Mouse (Mus musculus): ENCODE results near the gene Nme3. TPM values are rescaled to one million over a fixed set of nuclear protein-coding genes. Genes with fewer than 3 reads are reported as not detected.

Gene Nme3
- polyA plus RNA-seq, 1 experiment from 2014 or later = 57.1 TPM

DNA sequence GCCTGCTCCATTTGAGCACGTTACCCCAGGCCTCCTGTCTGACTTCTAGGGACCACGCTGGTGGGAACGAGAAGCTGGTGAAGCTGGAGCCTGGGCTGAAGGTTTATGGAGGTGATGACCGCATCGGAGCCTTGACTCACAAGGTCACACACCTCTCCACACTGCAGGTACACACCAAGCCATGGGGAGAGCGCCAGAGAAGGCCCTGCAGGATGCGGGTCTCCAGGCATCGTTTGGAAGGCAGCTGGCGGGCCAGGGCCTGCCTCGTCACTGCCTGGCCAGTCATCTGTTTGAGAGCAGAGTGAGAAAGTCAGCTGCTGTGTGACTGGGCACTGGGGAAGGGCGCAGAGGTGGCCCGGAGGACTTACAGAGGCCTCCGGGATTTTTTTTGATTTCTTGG, 39.7 kb upstream of the Nme3 start:
- Histone ChIP-seq H3K4me3 (ENCODE audit: low read depth, low read length) (no peak overlapping the region), H3K27me3 (ENCODE audit: control insufficient read depth, insufficient read depth, low read length) (no peaks in the 10 kb centered on the region), H3K36me3 (ENCODE audit: control insufficient read depth, insufficient read depth, low read length) (no peaks in the 10 kb centered on the region), H3K9ac (ENCODE audit: low read length) (no peak overlapping the region), H3K4me2 (ENCODE audit: low read depth) (no peak overlapping the region), H3K9me3 (ENCODE audit: control insufficient read depth, low read length) (no peaks in the 10 kb centered on the region), H3K4me1 (ENCODE audit: control insufficient read depth, insufficient read depth, low read length) (no peaks in the 10 kb centered on the region), H3K27ac (ENCODE audit: low read depth, low read length) (no peak overlapping the region)
- no peak for ATAC-seq (ENCODE audit: insufficient read depth, low FRiP score, low TSS enrichment)
- no peak for DNase-seq (ENCODE audit: low spot score)
- 91% methylated on average over 13 of the region's 13 CpGs for WGBS

DNA sequence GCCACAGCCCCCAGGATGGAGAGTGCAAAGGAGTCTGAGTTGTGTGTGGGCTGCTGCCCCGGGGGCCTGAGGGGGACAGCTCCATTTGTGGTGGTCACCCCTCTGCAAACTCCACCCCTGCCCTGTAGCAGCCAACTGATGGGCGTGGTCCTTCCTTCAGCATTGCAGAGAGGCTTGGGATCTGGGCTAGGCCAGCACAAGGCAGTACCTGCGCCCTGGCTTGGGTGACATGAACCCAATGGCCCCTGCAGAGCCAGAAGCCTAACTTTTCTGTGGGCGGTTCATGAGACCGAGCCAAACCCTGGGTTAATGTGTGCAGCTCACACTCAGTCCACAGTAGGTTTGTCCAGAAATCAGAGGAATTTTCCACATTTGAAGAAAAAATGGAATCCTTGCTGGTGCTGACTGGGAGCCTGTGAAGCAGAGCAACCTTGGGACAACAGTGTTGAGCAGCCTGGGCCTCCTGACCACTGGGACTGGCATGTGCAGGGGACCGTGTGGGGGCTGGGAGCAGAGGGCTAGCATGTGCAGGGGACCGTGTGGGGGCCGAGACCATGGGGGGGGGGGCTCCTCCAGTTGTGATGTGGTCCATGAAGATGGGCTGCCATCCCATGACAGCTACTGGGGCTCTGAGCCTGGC, 38.3 kb upstream of the Nme3 start:
- no peak for DNase-seq (ENCODE audit: low spot score)
- 89% methylated on average over 8 of the region's 8 CpGs for WGBS
- no peak for ATAC-seq (ENCODE audit: insufficient read depth, low FRiP score, low TSS enrichment)
- Histone ChIP-seq H3K4me3 (ENCODE audit: low read depth, low read length) (no peak overlapping the region), H3K4me2 (ENCODE audit: low read depth) (no peak overlapping the region), H3K9me3 (ENCODE audit: control insufficient read depth, low read length) (no peaks in the 10 kb centered on the region), H3K4me1 (ENCODE audit: control insufficient read depth, insufficient read depth, low read length) (no peaks in the 10 kb centered on the region), H3K27ac (ENCODE audit: low read depth, low read length) (no peak overlapping the region), H3K9ac (ENCODE audit: low read length) (no peak overlapping the region), H3K27me3 (ENCODE audit: control insufficient read depth, insufficient read depth, low read length) (no peaks in the 10 kb centered on the region), H3K36me3 (ENCODE audit: control insufficient read depth, insufficient read depth, low read length) (peaks cover 1% of the 10 kb centered on the region; the same call in 1 of the 2 replicates)

DNA sequence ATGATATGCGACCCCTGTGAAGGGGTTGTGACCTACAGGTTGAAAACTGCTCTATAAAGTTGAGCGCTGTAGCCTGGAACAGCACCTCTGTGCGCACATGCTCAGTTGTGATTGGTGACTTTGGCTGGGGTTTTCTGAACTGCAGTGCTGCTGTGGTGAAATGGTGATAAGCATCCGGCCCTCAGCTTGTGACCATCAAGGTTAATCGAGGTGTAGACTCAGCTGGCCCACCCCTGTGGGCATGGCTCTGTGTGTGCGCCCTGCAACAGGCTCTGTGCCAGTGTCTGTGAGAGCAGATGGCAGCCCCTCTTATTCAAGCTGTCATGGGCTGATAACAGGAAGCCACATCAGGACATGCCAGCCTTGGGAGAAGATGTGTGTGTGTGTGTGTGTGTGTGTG, 37.3 kb upstream of the Nme3 start:
- H3K4me1 ChIP-seq (ENCODE audit: control insufficient read depth, insufficient read depth, low read length) = no peaks in the 10 kb centered on the region
- H3K27ac ChIP-seq (ENCODE audit: low read depth, low read length) = no peak overlapping the region
- H3K4me2 ChIP-seq (ENCODE audit: low read depth) = no peak overlapping the region
- H3K27me3 ChIP-seq (ENCODE audit: control insufficient read depth, insufficient read depth, low read length) = no peaks in the 10 kb centered on the region
- H3K4me3 ChIP-seq (ENCODE audit: low read depth, low read length) = no peak overlapping the region
- peaks cover 2% of the 10 kb centered on the region; the same call in 1 of the 2 replicates for H3K36me3 ChIP-seq (ENCODE audit: control insufficient read depth, insufficient read depth, low read length)
- ATAC-seq (ENCODE audit: insufficient read depth, low FRiP score, low TSS enrichment) = no peak
- WGBS = 91% methylated on average over 6 of the region's 6 CpGs
- no peak overlapping the region for H3K9ac ChIP-seq (ENCODE audit: low read length)
- H3K9me3 ChIP-seq (ENCODE audit: control insufficient read depth, low read length) = no peaks in the 10 kb centered on the region
- DNase-seq (ENCODE audit: low spot score) = no peak

DNA sequence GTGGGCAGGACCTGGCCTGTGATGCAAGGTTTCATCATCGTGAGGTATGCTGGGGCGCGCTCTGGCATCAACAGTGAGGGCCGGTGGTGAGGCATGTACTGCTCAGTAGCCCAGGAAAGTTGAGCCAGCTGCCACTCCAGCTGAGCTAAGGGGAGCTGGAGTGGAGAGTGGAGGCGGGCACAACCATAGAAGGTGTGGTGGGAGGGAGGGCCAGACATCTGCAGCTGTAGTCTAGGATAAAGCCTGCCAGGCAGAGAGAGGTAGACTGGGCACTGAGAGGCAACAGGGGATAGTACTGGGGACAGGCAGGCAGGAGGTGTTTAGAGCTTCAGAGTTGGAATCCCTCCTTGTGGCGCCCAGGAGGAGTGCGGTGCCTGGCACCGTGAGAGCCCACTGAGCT, 36.2 kb upstream of the Nme3 start:
- no peak overlapping the region for H3K27ac ChIP-seq (ENCODE audit: low read depth, low read length)
- no peak overlapping the region for H3K9ac ChIP-seq (ENCODE audit: low read length)
- 90% methylated on average over 8 of the region's 8 CpGs for WGBS
- no peaks in the 10 kb centered on the region for H3K27me3 ChIP-seq (ENCODE audit: control insufficient read depth, insufficient read depth, low read length)
- H3K9me3 ChIP-seq (ENCODE audit: control insufficient read depth, low read length) = no peaks in the 10 kb centered on the region
- no peak overlapping the region for H3K4me3 ChIP-seq (ENCODE audit: low read depth, low read length)
- H3K36me3 ChIP-seq (ENCODE audit: control insufficient read depth, insufficient read depth, low read length) = peaks cover 2% of the 10 kb centered on the region; the same call in 1 of the 2 replicates
- H3K4me2 ChIP-seq (ENCODE audit: low read depth) = no peak overlapping the region
- DNase-seq (ENCODE audit: low spot score) (no peak), ATAC-seq (ENCODE audit: insufficient read depth, low FRiP score, low TSS enrichment) (no peak)
- H3K4me1 ChIP-seq (ENCODE audit: control insufficient read depth, insufficient read depth, low read length) = no peaks in the 10 kb centered on the region

DNA sequence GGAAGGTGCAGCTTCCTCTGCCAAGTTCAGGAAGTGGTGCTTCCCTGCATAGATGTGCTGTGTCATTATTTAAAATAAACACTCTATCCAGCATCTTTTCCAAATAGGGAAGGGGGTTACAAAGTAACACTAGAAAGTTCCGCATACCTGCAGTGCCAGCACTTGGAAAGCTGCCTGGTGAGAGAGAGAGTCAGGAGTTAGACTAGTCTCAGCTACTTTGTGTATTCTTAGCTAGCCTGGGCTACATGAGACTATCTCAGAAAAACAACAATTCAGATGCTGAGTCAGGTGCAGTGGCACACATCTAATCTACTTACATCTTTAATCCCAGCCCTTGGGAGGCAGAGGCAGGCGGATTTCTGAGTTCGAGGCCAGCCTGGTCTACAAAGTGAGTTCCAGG, 34.5 kb upstream of the Nme3 start:
- Histone ChIP-seq H3K9ac (ENCODE audit: low read length) (no peak overlapping the region), H3K4me1 (ENCODE audit: control insufficient read depth, insufficient read depth, low read length) (no peaks in the 10 kb centered on the region), H3K36me3 (ENCODE audit: control insufficient read depth, insufficient read depth, low read length) (peaks cover 2% of the 10 kb centered on the region; the same call in 1 of the 2 replicates), H3K9me3 (ENCODE audit: control insufficient read depth, low read length) (no peaks in the 10 kb centered on the region), H3K27ac (ENCODE audit: low read depth, low read length) (no peak overlapping the region), H3K4me2 (ENCODE audit: low read depth) (no peak overlapping the region), H3K27me3 (ENCODE audit: control insufficient read depth, insufficient read depth, low read length) (no peaks in the 10 kb centered on the region), H3K4me3 (ENCODE audit: low read depth, low read length) (no peak overlapping the region)
- ATAC-seq (ENCODE audit: insufficient read depth, low FRiP score, low TSS enrichment) (no peak), DNase-seq (ENCODE audit: low spot score) (no peak)
- WGBS = 91% methylated on average over 3 of the region's 3 CpGs

DNA sequence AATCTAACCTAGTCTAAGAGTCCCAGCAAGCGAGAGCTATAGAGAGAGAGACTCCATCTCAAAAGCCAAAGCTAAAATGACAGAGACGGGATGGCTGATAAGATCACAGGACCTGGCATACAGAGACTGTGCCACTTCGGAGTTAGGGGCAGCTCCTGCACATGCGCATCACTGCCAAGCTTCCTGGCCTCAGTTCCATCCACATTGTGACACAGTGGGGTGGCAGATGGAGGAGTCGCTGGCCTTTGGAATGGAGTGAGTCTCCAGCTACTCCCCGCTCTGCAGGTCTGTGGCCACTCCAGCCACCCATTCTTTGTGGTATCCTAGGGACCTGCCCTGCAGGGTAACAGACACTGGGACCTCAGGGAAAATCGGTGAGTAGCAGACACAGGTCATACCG, 30.5 kb upstream of the Nme3 start, which contains the start of gene Igfals:
Gene Igfals (plus strand): TSS at position 222 of the 400 bp plus-strand sequence.
- H3K4me1 ChIP-seq (ENCODE audit: control insufficient read depth, insufficient read depth, low read length) = no peaks in the 10 kb centered on the region
- no peak within 1 kb of the TSS for H3K4me2 ChIP-seq (ENCODE audit: low read depth)
- no peaks in the 10 kb centered on the region for H3K9me3 ChIP-seq (ENCODE audit: control insufficient read depth, low read length)
- no peak within 1 kb of the TSS for H3K4me3 ChIP-seq (ENCODE audit: low read depth, low read length)
- ATAC-seq (ENCODE audit: insufficient read depth, low FRiP score, low TSS enrichment) (no peak), DNase-seq (ENCODE audit: low spot score) (no peak)
- H3K27ac ChIP-seq (ENCODE audit: low read depth, low read length) = no peak within 1 kb of the TSS
- no peak within 1 kb of the TSS for H3K9ac ChIP-seq (ENCODE audit: low read length)
- 89% methylated on average over 8 of the region's 8 CpGs for WGBS
- H3K36me3 ChIP-seq (ENCODE audit: control insufficient read depth, insufficient read depth, low read length) = peaks cover 2% of the 10 kb centered on the region; the same call in 1 of the 2 replicates
- no peaks in the 10 kb centered on the region for H3K27me3 ChIP-seq (ENCODE audit: control insufficient read depth, insufficient read depth, low read length)

DNA sequence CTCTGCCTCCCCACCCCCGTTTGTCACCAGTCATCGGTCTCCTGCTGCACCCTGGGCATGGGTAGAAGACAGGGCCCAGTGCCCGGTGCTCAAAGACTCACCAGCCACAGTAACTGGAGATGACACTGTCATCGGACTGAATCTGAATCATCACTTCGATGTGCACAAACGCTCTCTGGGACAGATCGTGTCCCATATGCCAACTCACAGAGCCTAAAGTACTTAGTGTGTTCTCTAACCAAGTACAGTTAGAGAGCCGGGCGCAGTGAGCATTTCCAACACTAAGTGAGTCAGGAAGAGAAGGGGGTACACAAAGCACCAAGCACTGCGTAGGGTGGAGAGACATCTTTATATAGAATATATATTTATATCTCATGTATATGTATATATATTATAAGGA, 28.4 kb upstream of the Nme3 start:
- no peaks in the 10 kb centered on the region for H3K9me3 ChIP-seq (ENCODE audit: control insufficient read depth, low read length)
- no peak for ATAC-seq (ENCODE audit: insufficient read depth, low FRiP score, low TSS enrichment)
- no peak overlapping the region for H3K4me2 ChIP-seq (ENCODE audit: low read depth)
- DNase-seq (ENCODE audit: low spot score) = no peak
- H3K9ac ChIP-seq (ENCODE audit: low read length) = no peak overlapping the region
- 91% methylated on average over 10 of the region's 10 CpGs for WGBS
- H3K27me3 ChIP-seq (ENCODE audit: control insufficient read depth, insufficient read depth, low read length) = no peaks in the 10 kb centered on the region
- no peaks in the 10 kb centered on the region for H3K4me1 ChIP-seq (ENCODE audit: control insufficient read depth, insufficient read depth, low read length)
- H3K4me3 ChIP-seq (ENCODE audit: low read depth, low read length) = no peak overlapping the region
- peaks cover 1% of the 10 kb centered on the region; the same call in 1 of the 2 replicates for H3K36me3 ChIP-seq (ENCODE audit: control insufficient read depth, insufficient read depth, low read length)
- no peak overlapping the region for H3K27ac ChIP-seq (ENCODE audit: low read depth, low read length)

DNA sequence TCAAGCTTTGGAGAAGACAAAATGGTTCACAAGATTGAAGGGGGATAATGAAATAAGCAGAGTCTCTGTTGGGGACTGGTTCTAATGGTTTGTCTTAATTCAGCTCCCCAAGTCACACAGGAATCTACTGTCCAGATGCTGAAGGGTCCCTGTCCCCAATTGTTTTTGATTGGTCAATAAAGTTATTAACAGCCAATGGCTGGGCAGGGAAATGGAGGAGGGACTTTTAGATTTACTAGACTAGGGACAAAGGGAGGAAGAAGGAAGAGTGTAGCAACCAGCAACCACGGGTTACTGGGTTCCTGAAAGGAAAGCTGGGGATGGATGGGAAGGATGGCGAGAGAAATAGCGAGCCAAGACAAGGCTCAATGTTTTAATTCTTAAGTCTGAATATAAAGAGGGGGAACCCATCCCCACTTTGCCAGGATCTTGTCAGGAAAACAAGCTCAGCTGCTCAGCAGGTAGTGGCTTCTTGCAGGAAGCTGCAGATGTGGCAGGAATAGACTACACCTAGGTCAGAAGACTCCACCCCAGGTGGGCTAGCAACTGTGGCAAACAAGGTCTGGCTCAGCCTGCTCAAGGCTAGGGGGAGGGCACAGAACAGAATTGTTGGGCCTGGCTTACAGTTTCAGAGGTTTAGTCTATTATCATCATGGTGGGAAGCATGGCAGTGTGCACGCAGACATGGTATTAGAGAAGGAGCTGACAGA, 22.4 kb upstream of the Nme3 start:
- no peak overlapping the region for H3K4me3 ChIP-seq (ENCODE audit: low read depth, low read length)
- no peaks in the 10 kb centered on the region for H3K36me3 ChIP-seq (ENCODE audit: control insufficient read depth, insufficient read depth, low read length)
- ATAC-seq (ENCODE audit: insufficient read depth, low FRiP score, low TSS enrichment) (no peak), DNase-seq (ENCODE audit: low spot score) (no peak)
- H3K27me3 ChIP-seq (ENCODE audit: control insufficient read depth, insufficient read depth, low read length) = no peaks in the 10 kb centered on the region
- no peak overlapping the region for H3K4me2 ChIP-seq (ENCODE audit: low read depth)
- H3K9ac ChIP-seq (ENCODE audit: low read length) = no peak overlapping the region
- 40% methylated on average over 4 of the region's 4 CpGs for WGBS
- H3K4me1 ChIP-seq (ENCODE audit: control insufficient read depth, insufficient read depth, low read length) = no peaks in the 10 kb centered on the region
- no peak overlapping the region for H3K27ac ChIP-seq (ENCODE audit: low read depth, low read length)
- H3K9me3 ChIP-seq (ENCODE audit: control insufficient read depth, low read length) = no peaks in the 10 kb centered on the region

DNA sequence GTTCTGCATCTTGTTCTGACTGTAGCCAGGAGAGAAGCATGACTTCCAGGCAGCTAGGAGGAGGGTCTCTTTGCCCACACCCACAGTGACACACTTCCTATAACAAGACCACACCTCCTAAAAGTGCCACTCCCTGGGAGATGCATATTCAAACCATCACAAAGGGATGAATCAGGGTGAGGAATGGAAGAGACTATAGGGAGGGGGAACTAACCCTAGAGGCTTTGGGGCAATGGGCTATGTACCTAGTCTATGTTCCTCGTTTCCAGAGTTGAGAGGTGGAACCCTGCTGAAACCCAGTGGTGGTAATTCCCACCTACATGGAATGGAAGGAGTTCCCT, 21.9 kb upstream of the Nme3 start:
- Histone ChIP-seq H3K36me3 (ENCODE audit: control insufficient read depth, insufficient read depth, low read length) (no peaks in the 10 kb centered on the region), H3K27ac (ENCODE audit: low read depth, low read length) (no peak overlapping the region), H3K27me3 (ENCODE audit: control insufficient read depth, insufficient read depth, low read length) (no peaks in the 10 kb centered on the region), H3K4me2 (ENCODE audit: low read depth) (no peak overlapping the region), H3K9ac (ENCODE audit: low read length) (no peak overlapping the region), H3K4me1 (ENCODE audit: control insufficient read depth, insufficient read depth, low read length) (no peaks in the 10 kb centered on the region), H3K9me3 (ENCODE audit: control insufficient read depth, low read length) (no peaks in the 10 kb centered on the region), H3K4me3 (ENCODE audit: low read depth, low read length) (no peak overlapping the region)
- DNase-seq (ENCODE audit: low spot score) = no peak
- ATAC-seq (ENCODE audit: insufficient read depth, low FRiP score, low TSS enrichment) = no peak
- WGBS = 68% methylated on average over 1 of the region's 1 CpGs
